Mouse (Mus musculus) embryonic facial prominence, embryonic 14.5 days (tissue): ENCODE measurements around the gene Farp2. TPM values are rescaled to one million over a fixed set of nuclear protein-coding genes. Genes with fewer than 3 reads are reported as not detected.

Experiments
- ATAC-seq: fragments of 200-750 bp; cut with Nextera tagmentation; 2 replicates; pipeline ENCODE4 v1.8.0; 2017; ENCODE audit warnings: low read depth, moderate number of reproducible peaks, moderate TSS enrichment
- DNase-seq: peaks from one replicate; pipeline ENCODE4 v3.0.0-alpha.2; 2015; ENCODE audit warnings: low spot score
- H3K27ac ChIP-seq: fragments of 300-500 bp; sonication (generic); replicated peaks from 2 replicates; pipeline ENCODE4 v1.5.1; 2014; ENCODE audit warnings: low read depth, mild to moderate bottlenecking, low read length, moderate library complexity
- H3K27me3 ChIP-seq: fragments of 300-500 bp; sonication (generic); replicated peaks from 2 replicates; pipeline ENCODE4 v1.6.1; 2014; ENCODE audit warnings: low read length; ENCODE audit not compliant: control insufficient read depth, insufficient read depth
- H3K36me3 ChIP-seq: fragments of 300-500 bp; sonication (generic); 2 replicates; pipeline ENCODE4 v1.6.1; 2014; ENCODE audit warnings: low read length, mixed read lengths; ENCODE audit not compliant: control insufficient read depth, insufficient read depth
- H3K4me1 ChIP-seq: fragments of 300-500 bp; sonication (generic); 2 replicates; pipeline ENCODE4 v1.6.1; 2014; ENCODE audit warnings: antibody characterized with exemption, low read length; ENCODE audit not compliant: control insufficient read depth, insufficient read depth
- H3K4me2 ChIP-seq: fragments of 300-500 bp; sonication (generic); 2 replicates; pipeline ENCODE4 v1.6.1; 2014; ENCODE audit warnings: low read depth, mild to moderate bottlenecking, low read length, moderate library complexity, mixed read lengths
- H3K4me3 ChIP-seq: fragments of 300-500 bp; sonication (generic); 2 replicates; pipeline ENCODE4 v1.5.1; 2014; ENCODE audit warnings: low read depth, mild to moderate bottlenecking, low read length
- H3K9ac ChIP-seq: fragments of 300-500 bp; sonication (generic); 2 replicates; pipeline ENCODE4 v1.6.1; 2014; ENCODE audit warnings: low read depth, mild to moderate bottlenecking, low read length, moderate library complexity, mixed read lengths
- H3K9me3 ChIP-seq: fragments of 300-500 bp; sonication (generic); 2 replicates; pipeline ENCODE4 v1.6.1; 2016; ENCODE audit warnings: low read length; ENCODE audit not compliant: control insufficient read depth
- WGBS: fragments of 180-500 bp; shearing (Covaris S2); extraction: QIAGEN DNeasy Blood & Tissue Kit; methylation state at CpG from one replicate; pipeline ENCODE4 v1.1.7; 2014; 5-methylcytosine and 5-hydroxymethylcytosine counted together
- polyA plus RNA-seq: library from polyadenylated mRNA; unstranded; fragments of >200 nt; fragmentation: Nextera tagmentation; extraction: Ambion mirVana; gene quantifications from 2 replicates; pipeline ENCODE4 v1.2.1, GENCODE M21; 2014

Farp2 gene
- polyA plus RNA-seq, 1 experiment from 2014 or later = 12.6 TPM

GRCm38 (mm10) chr1:93603921-93604320 lies 92.0 kb downstream of the Farp2 start:
- 93% methylated on average over 12 of the region's 12 CpGs for WGBS

GRCm38 (mm10) chr1:93607090-93608083 lies 95.5 kb downstream of the Farp2 start:
- H3K4me1 ChIP-seq = no peaks in the 10 kb centered on the region
- peaks cover 1% of the 10 kb centered on the region; the same call in 1 of the 2 replicates for H3K36me3 ChIP-seq
- no peaks in the 10 kb centered on the region for H3K9me3 ChIP-seq
- H3K9ac ChIP-seq = no peak overlapping the region
- DNase-seq (no peak), ATAC-seq (no peak)
- H3K4me2 ChIP-seq = no peak overlapping the region
- H3K4me3 ChIP-seq = no peak overlapping the region
- no peak overlapping the region for H3K27ac ChIP-seq
- 72% methylated on average over 14 of the region's 14 CpGs for WGBS
- H3K27me3 ChIP-seq = no peaks in the 10 kb centered on the region

More at GRCm38 (mm10) chr1:93603921-93604320, 92.0 kb downstream of the Farp2 start:
- no peak overlapping the region for H3K9ac ChIP-seq
- no peaks in the 10 kb centered on the region for H3K27me3 ChIP-seq
- no peak overlapping the region for H3K27ac ChIP-seq
- ATAC-seq (no peak), DNase-seq (no peak)
- no peak overlapping the region for H3K4me2 ChIP-seq
- no peak overlapping the region for H3K4me3 ChIP-seq
- H3K4me1 ChIP-seq = no peaks in the 10 kb centered on the region
- no peaks in the 10 kb centered on the region for H3K36me3 ChIP-seq
- H3K9me3 ChIP-seq = no peaks in the 10 kb centered on the region

- Histone ChIP-seq H3K4me2 (no peak overlapping the region), H3K4me1 (no peaks in the 10 kb centered on the region), H3K36me3 (peaks cover 8% of the 10 kb centered on the region; the same call in 1 of the 2 replicates), H3K27ac (no peak overlapping the region), H3K4me3 (no peak overlapping the region), H3K9me3 (no peaks in the 10 kb centered on the region), H3K27me3 (no peaks in the 10 kb centered on the region), H3K9ac (no peak overlapping the region)
- DNase-seq = no peak
- 78% methylated on average over 4 of the region's 4 CpGs for WGBS
- no peak for ATAC-seq
Observed at GRCm38 (mm10) chr1:93608696-93609245, 96.9 kb downstream of the Farp2 start.

- H3K9me3 ChIP-seq = no peaks in the 10 kb centered on the region
- peaks cover 8% of the 10 kb centered on the region; the same call in 1 of the 2 replicates for H3K36me3 ChIP-seq
- DNase-seq (no peak), ATAC-seq (no peak)
- H3K4me2 ChIP-seq = no peak overlapping the region
- no peak overlapping the region for H3K27ac ChIP-seq
- H3K4me1 ChIP-seq = no peaks in the 10 kb centered on the region
- no peak overlapping the region for H3K4me3 ChIP-seq
- no peaks in the 10 kb centered on the region for H3K27me3 ChIP-seq
- H3K9ac ChIP-seq = no peak overlapping the region
- WGBS = 83% methylated on average over 8 of the region's 8 CpGs
Observed at GRCm38 (mm10) chr1:93609762-93610161, 97.9 kb downstream of the Farp2 start.

- H3K4me3 ChIP-seq = no peak overlapping the region
- H3K4me1 ChIP-seq = 0 out of 2 replicates have a peak, but pooled peaks cover 2% of the 10 kb centered on the region
- no peaks in the 10 kb centered on the region for H3K9me3 ChIP-seq
- WGBS = 71% methylated on average over 4 of the region's 4 CpGs
- H3K9ac ChIP-seq = peak overlapping the region; percentile 6; the same call in 1 of the 2 replicates
- DNase-seq (no peak), ATAC-seq (peak; percentile 48; the same call in 1 of the 2 replicates)
- no peak overlapping the region for H3K4me2 ChIP-seq
- H3K27ac ChIP-seq = no peak overlapping the region
- no peaks in the 10 kb centered on the region for H3K27me3 ChIP-seq
- H3K36me3 ChIP-seq = peaks cover 40% of the 10 kb centered on the region
Observed at GRCm38 (mm10) chr1:93618059-93618748, 106.3 kb downstream of the Farp2 start.

GRCm38 (mm10) chr1:93618948-93619347 lies 107.1 kb downstream of the Farp2 start:
- ATAC-seq (no peak), DNase-seq (no peak)
- H3K9me3 ChIP-seq = no peaks in the 10 kb centered on the region
- H3K27me3 ChIP-seq = no peaks in the 10 kb centered on the region
- H3K4me2 ChIP-seq = no peak overlapping the region
- H3K4me1 ChIP-seq = 0 out of 2 replicates have a peak, but pooled peaks cover 2% of the 10 kb centered on the region
- no peak overlapping the region for H3K9ac ChIP-seq
- H3K36me3 ChIP-seq = peaks cover 48% of the 10 kb centered on the region
- no peak overlapping the region for H3K4me3 ChIP-seq
- no peak overlapping the region for H3K27ac ChIP-seq
- 70% methylated on average over 5 of the region's 5 CpGs for WGBS

GRCm38 (mm10) chr1:93624502-93624901 lies 112.6 kb downstream of the Farp2 start:
- no peak for DNase-seq
- Histone ChIP-seq H3K4me1 (no peaks in the 10 kb centered on the region), H3K4me3 (no peak overlapping the region), H3K27me3 (no peaks in the 10 kb centered on the region), H3K4me2 (no peak overlapping the region), H3K9ac (no peak overlapping the region), H3K36me3 (peaks cover 94% of the 10 kb centered on the region), H3K9me3 (no peaks in the 10 kb centered on the region), H3K27ac (no peak overlapping the region)
- WGBS = 89% methylated on average over 1 of the region's 1 CpGs
- ATAC-seq = no peak

- Histone ChIP-seq H3K4me1 (peaks cover 9% of the 10 kb centered on the region), H3K4me3 (no peak overlapping the region), H3K9ac (no peak overlapping the region), H3K9me3 (no peaks in the 10 kb centered on the region), H3K27ac (no peak overlapping the region), H3K27me3 (no peaks in the 10 kb centered on the region), H3K36me3 (peaks cover 53% of the 10 kb centered on the region), H3K4me2 (no peak overlapping the region)
- no peak for DNase-seq
- no peak for ATAC-seq
- 89% methylated on average over 3 of the region's 3 CpGs for WGBS
Observed at GRCm38 (mm10) chr1:93630796-93631195, 118.9 kb downstream of the Farp2 start.
